Mouse (Mus musculus) c-Kit-positive CD71-positive TER-119-positive erythroid progenitor cells, embryonic 14.5 days (primary cell): Measurements from ENCODE around the gene Fanci.
A peak's percentile ranks its signal among the peaks of the same experiment; 100 is the strongest.

Source experiments
- DNase-seq: peaks from one replicate; pipeline ENCODE4 v3.0.0-alpha.2; 2013; ENCODE audit warnings: low spot score

Fanci gene

DNA sequence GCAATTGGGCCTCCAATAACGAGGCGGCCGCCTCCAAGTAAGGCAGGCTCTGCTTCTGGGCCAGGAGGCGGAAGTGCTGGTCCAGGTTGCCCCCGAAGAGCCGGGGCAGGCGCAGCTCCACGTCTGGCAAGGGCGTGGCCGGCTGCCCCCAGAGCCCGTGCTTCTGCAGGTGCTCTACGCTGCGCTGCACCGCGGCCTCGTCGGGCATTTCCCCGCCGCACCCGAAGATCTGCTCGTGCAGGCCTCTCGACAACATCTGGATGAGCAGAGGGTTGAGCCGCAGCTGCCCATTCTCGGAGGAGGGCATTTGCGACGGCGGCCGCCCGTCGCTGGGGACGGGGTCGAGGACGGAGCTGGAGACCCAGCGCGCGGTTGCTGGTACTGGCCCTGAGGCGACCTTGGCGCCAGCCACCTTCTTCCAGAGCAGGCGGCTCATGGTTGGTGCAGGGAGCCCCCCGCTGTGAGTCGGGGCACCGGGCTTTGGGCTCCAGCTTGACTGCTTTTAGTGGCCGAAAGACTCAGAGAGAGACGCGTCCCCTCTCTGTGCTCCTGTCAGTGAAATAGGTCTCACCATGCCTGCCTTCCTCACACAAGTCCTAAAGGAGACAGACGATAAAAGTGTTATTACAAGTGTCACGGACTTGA lies 73.2 kb downstream of the Fanci start:
- no peak for DNase-seq

- DNase-seq: peak; percentile 54
These were observed 73.8 kb downstream of the Fanci start for GRCm38 (mm10) chr7:79465461-79466044.

DNA sequence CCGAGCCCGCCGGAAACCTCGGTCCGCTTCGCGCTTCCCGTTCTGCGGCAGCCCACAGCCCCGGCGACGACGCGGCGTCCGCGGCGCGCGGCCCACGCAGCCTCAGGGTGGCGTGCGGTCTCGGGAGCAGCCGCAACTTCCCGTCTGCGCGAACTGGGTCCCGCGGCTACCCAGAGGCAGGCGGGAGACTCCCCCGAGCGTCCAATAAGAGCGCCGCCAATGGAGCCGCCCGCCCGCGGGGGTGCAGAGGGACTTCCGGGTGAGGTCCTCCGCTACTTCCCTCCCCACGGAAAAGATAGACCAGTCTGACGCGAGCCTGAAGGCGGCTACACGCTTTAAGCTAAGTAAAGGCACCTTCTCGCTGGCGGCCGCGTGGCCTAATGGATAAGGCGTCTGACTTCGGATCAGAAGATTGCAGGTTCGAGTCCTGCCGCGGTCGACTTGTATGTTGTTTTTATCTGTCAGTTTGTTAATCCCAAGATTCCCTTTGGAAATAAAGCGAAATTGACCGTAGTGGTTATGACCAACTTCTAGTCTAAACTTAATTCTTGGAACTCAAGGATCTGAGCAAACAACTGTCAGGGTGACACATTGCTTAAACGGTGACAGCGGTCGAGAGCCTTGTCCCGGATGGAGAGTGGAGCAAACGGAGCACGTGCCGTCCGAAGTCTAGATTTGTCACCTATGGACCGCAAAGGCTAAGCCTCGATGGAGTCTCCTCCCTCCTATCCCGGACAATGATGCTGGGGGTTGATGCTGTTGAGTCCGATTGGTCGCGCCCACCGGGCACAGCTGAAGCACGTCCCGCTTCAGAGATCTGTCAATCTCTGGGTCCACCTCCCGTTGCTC lies 74.5 kb downstream of the Fanci start, which contains the start of gene Polg:
Gene Polg, minus strand, starts transcription at position 310 of the 849 bp plus-strand sequence.
- DNase-seq: peak; percentile 98

DNA sequence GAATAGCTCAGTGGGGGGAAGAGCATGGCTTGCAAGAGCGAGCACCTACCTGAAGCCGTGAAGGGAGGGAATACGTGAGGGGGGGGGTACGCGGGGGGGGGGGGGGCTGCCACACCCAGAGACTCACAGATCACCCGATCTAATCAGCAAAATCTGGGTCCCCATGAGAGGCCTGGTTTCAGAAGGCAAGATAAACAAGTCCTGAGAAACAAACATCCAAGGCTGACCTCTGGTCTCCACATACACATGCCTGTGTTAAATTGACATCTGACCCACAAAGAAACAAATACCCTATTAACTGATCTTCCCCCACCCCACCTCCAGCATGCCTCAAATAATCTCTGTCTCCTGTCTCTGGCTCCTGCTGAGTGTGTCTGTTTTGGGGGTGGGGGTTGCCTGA lies 76.2 kb downstream of the Fanci start:
- no peak for DNase-seq

DNA sequence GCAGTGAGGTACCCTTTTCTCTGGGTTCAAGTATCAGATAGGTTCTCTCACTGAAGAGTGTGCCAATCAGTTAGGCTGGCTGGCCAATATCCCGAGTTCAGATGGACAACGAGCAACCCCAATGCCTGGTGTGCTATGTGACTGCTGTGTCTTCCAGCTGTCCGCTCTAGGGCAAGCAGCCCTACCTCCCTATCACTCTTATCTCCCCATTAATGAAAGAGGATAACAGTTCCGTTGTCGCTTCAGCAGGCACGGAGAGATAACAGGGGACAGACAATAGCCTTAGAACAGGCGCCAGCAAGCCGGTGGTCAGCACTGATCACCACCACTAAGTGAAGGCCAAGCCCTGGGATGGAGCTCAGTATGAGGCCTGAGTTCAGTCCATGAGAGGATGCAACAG lies 77.3 kb downstream of the Fanci start:
- no peak for DNase-seq

DNA sequence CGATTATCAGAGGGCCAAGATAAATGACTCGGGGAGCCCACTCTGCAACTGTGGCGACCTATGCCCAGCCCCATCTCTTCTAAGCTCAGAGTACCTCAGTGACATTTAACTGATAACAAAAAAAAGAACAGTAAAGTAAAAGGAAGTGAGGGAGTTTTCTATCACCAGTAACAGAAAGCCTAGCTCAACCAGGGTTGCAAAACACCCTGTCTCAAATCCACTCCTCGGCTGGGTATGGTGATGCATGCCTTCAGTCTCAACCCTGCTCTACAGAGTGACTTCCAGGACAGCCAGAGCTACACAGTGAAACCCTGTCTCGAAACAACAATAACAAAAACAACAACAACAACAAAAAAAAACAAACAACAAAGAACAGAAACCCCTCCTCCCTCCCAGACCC lies 78.0 kb downstream of the Fanci start:
- DNase-seq: no peak

GRCm38 (mm10) chr7:79470718-79471117 lies 79.0 kb downstream of the Fanci start:
- DNase-seq: no peak

- no peak for DNase-seq
These were observed 79.7 kb downstream of the Fanci start for GRCm38 (mm10) chr7:79471436-79471835.

GRCm38 (mm10) chr7:79472792-79473191 lies 81.1 kb downstream of the Fanci start:
- DNase-seq: peak; percentile 50

DNA sequence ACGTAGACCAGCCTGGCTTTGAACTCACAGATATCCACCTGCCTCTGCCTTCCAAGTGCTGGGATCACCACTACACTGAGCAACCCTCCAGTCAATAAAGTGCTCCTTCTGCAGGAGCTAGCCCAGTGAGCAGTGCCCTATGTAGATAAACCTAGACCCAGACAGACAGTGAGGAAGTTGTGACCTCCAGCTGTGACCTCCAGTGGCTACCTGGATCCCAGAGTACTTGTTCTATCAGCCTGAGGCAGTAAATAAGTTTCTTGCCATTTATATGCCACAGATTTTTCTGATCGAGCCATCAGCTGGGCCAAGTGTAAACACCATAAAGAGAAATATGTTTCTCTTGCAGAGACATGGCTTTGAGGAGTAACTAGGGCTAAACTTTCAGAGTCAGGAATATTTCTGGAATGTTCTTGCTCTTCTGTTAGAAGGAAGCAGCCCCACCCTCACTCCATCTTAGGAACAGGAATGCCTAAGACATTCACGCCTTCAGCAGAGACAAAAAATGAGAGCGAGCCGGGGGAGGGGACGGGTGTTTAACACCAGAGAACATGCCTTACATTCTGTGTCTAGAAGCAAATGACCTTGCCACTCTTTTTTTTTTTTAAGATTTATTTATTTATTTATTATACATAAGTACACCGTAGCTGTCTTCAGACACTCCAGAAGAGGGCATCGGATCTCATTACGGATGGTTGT lies 81.9 kb downstream of the Fanci start:
- no peak for DNase-seq

- no peak for DNase-seq
These were observed 83.2 kb downstream of the Fanci start for GRCm38 (mm10) chr7:79474831-79475399.

DNA sequence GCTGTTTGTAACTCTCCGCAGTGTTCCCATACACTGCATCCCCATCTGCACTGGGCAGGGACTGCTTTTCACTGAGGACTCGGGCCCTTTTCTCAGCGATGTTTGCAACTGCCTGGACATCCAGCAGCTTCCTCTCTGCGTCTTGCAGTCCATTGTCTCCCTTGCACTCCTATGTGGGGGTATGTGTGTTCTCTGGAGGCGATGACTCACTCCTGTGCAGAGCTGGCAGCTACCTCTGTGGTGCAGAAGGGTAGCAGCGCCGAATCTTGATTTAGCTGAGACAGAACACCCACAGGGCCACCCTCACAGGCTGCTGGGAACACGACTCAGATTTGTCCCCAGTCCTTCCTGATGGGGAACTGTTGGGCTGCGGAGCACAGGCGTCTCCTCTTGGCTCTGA lies 94.8 kb downstream of the Fanci start:
- DNase-seq: no peak

- DNase-seq: peak; percentile 28
These were observed 102.2 kb downstream of the Fanci start for GRCm38 (mm10) chr7:79493915-79494314.

GRCm38 (mm10) chr7:79495988-79496815 lies 104.5 kb downstream of the Fanci start:
- DNase-seq: peak; percentile 67

- DNase-seq: no peak
These were observed 105.1 kb downstream of the Fanci start for GRCm38 (mm10) chr7:79496816-79497328.

- no peak for DNase-seq
These were observed 106.0 kb downstream of the Fanci start for GRCm38 (mm10) chr7:79497701-79498115.

DNA sequence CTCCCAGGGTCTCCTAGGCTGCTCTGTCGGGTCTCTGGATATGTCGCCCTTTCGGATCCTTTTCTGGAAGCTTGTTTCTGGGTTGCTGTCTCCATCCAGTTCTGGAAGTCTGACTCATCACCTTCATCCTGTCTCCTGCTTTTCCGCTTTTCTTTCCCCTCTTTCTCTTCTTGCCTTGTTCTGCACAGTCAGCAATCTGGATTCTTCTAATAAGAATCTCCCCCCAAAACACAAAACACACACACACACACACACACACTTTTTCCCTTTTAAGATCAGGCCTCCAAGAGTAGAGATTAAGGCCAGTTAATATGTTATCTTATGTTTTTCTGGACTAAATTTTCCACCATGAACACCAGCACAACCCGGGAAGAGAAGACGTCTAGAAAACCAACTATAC lies 106.6 kb downstream of the Fanci start:
- no peak for DNase-seq

- peak; percentile 14 for DNase-seq
These were observed 107.4 kb downstream of the Fanci start for GRCm38 (mm10) chr7:79498965-79499595.
